Mouse (Mus musculus): ENCODE results near the gene N6amt1. TPM values are rescaled to one million over a fixed set of nuclear protein-coding genes. Genes with fewer than 3 reads are reported as not detected.

Gene N6amt1
- polyA plus RNA-seq, 1 experiment from 2014 or later = 22.5 TPM

DNA sequence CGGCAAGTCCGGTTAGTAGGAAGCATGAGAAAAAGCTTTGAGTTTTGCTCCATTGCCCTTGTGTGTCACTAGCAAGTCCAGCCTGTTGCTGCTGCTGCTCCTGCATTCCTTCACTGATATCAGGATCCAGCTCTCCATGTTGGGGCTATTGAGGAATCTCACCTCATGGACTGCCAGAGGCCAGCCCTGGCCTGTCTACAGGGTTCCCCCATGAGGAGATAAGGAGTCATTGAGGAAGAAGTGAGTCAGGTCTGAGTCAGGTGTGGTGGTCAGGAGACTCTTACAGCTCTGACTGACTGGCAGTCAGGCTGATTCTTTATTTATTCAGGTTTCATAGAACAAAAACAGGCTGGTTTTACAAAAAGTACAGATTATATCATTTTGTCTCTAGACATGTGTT, 5.9 kb upstream of the N6amt1 start:
- no peak overlapping the region for H3K4me3 ChIP-seq
- no peaks in the 10 kb centered on the region for H3K4me1 ChIP-seq (replicated peaks)
- 96% methylated on average over 2 of the region's 2 CpGs for WGBS
- H3K4me2 ChIP-seq = no peak overlapping the region
- no peaks in the 10 kb centered on the region for H3K36me3 ChIP-seq
- H3K27me3 ChIP-seq = peaks cover 5% of the 10 kb centered on the region; the same call in 1 of the 2 replicates
- no peak overlapping the region for H3K9ac ChIP-seq
- no peak for ATAC-seq (ENCODE audit: low FRiP score)
- 0 out of 2 replicates have a peak, but pooled peaks cover 5% of the 10 kb centered on the region for H3K9me3 ChIP-seq
- H3K27ac ChIP-seq = no peak overlapping the region

DNA sequence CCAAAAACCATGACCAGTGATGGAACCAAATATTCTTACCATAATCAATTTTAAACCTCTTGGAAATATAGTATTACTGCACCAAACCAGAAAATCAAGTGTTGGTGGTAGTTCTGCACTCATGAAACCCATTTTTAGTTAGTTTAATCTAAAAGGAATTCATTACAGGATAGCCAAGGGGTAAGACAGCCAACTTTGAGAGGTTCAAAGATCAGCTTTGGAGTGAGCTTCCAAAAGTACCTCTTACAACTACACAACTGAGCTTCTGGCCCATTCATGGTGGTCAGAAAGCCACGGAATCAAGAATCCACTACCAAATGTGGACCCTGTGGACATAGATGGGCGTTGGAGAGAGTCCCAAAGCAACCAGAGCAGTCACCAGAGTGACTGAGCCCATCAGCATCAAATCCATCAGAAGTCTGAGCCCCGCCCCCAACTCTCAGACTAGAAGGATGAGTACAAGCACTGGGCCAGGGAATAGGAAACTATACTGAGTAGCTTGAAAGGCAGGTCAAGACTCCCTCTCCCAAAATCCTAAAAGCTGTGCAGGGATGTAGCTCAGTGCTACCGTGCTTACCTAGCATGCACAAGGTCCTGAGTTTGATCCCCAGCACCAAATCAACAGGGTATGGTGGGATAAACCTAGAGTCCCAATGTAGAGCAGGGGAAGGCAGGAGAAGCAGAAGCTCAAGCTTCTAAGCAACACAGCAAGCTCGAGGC, 2.4 kb upstream of the N6amt1 start:
- H3K4me2 ChIP-seq = no peak overlapping the region
- H3K27ac ChIP-seq = no peak overlapping the region
- no peak overlapping the region for H3K9ac ChIP-seq
- H3K4me3 ChIP-seq = no peak overlapping the region
- H3K36me3 ChIP-seq = no peaks in the 10 kb centered on the region
- H3K27me3 ChIP-seq = peaks cover 5% of the 10 kb centered on the region; the same call in 1 of the 2 replicates
- 78% methylated on average over 5 of the region's 5 CpGs for WGBS
- H3K9me3 ChIP-seq = 0 out of 2 replicates have a peak, but pooled peaks cover 5% of the 10 kb centered on the region
- H3K4me1 ChIP-seq (replicated peaks) = no peaks in the 10 kb centered on the region; the same call in 1 of the 2 replicates
- no peak for ATAC-seq (ENCODE audit: low FRiP score)

DNA sequence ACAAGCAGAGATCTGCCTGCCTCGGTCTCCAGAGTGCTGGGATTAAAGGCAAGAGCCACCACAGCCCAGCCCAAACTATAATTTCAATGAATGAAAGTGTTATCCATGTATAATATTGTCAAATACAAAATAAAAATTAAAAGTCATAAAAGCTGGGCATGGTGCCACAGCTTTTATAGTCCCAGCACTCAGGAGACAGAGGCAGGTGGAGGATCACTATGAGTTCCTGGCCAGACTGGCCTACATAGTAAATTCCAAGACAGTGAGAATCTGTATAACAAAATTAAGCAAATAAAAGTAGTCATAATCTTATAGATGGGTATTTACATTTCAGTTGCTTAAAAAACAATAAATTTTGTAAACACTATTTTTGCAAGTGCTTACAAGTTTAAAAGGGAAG, 380 bp upstream of the N6amt1 start:
- H3K27ac ChIP-seq = no peak overlapping the region
- 0 out of 2 replicates have a peak, but pooled peaks cover 5% of the 10 kb centered on the region for H3K9me3 ChIP-seq
- WGBS = 100% methylated on average over 1 of the region's 1 CpGs
- H3K4me3 ChIP-seq = peak overlapping the region; percentile 65
- peaks cover 5% of the 10 kb centered on the region; the same call in 1 of the 2 replicates for H3K27me3 ChIP-seq
- peaks cover 16% of the 10 kb centered on the region for H3K36me3 ChIP-seq
- peak; percentile 27; the same call in 1 of the 2 replicates for ATAC-seq (ENCODE audit: low FRiP score)
- H3K4me2 ChIP-seq = peak overlapping the region; percentile 58
- H3K9ac ChIP-seq = no peak overlapping the region
- H3K4me1 ChIP-seq (replicated peaks) = no peaks in the 10 kb centered on the region; the same call in 1 of the 2 replicates

DNA sequence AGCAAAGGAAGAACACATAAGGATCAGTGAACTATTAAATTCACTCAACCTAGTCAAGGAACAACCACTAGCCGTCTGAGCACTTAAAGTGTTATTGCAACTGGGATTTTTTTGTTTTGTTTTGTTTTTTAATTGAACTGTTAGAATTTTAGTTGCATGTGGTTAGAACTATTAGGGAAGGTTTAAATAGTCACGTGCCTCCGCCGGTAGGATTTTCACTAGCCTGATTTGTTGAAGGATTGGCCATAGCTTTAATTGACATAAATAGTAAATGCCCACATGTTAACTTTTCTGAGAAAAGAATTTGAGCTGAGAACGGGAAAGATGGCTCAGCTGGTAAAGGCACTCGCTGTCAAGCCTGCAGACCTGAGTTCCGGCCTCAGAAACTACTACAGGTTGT, 763 bp downstream of the N6amt1 start:
- 85% methylated on average over 7 of the region's 7 CpGs for WGBS
- Histone ChIP-seq H3K27me3 (peaks cover 5% of the 10 kb centered on the region; the same call in 1 of the 2 replicates), H3K9ac (0 out of 2 replicates have a peak overlapping the region, but pooled peaks have one; percentile 76), H3K4me3 (peak overlapping the region; percentile 65), H3K4me2 (peak overlapping the region; percentile 58), H3K9me3 (0 out of 2 replicates have a peak, but pooled peaks cover 5% of the 10 kb centered on the region), H3K4me1 (replicated peaks) (no peaks in the 10 kb centered on the region; the same call in 1 of the 2 replicates), H3K27ac (peak overlapping the region; percentile 93; the same call in 1 of the 2 replicates), H3K36me3 (peaks cover 26% of the 10 kb centered on the region)
- peak; percentile 29 for ATAC-seq (ENCODE audit: low FRiP score)

DNA sequence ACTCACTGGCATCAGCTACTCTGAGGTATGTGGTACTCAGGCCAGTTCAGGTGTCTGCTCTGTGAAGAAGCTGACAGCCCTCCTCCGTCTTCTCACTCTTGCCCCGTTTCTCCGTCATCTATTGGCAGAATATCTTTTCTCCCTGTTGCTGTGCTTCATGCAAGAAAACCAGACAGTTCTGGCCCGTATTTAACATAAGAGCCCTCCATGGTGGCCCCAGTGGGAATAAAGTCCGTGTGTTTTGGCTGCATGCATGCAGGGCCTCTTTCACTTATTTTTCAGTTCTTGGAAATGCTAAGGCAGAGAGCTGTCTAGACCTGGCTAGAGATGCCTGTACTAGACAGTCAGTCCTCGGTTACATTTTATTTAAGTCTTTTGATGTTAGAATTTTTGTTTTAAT, 6.1 kb downstream of the N6amt1 start:
- ATAC-seq (ENCODE audit: low FRiP score) = no peak
- H3K36me3 ChIP-seq = peaks cover 61% of the 10 kb centered on the region

DNA sequence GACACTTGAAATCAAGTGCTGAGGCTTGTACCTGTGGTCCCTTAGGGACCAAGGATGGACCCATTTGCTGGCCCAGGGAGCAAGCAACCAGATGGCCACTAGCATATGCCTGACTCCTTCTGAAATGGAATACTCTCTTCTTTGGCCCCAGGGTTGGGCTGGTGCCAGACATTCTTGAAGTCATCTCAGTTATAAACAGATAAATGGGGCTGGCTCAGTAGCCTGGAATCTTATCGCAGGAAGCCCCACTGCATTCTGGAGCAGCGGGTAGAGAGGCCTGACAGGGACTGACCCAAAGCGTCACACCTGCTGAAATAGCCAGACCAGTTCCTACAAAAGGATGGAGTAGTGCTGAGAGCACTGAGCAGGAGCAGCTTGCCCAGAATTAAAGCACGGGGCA, 10.2 kb downstream of the N6amt1 start:
- Histone ChIP-seq H3K4me3 (no peak overlapping the region), H3K27ac (no peak overlapping the region), H3K4me1 (replicated peaks) (no peaks in the 10 kb centered on the region), H3K27me3 (no peaks in the 10 kb centered on the region), H3K9me3 (no peaks in the 10 kb centered on the region), H3K4me2 (no peak overlapping the region), H3K9ac (no peak overlapping the region), H3K36me3 (peaks cover 65% of the 10 kb centered on the region)
- ATAC-seq (ENCODE audit: low FRiP score) = no peak
- 92% methylated on average over 4 of the region's 4 CpGs for WGBS

More for the DNA sequence above, 6.1 kb downstream of the N6amt1 start:
- H3K4me3 ChIP-seq = no peak overlapping the region
- no peaks in the 10 kb centered on the region for H3K4me1 ChIP-seq (replicated peaks)
- H3K4me2 ChIP-seq = no peak overlapping the region
- 93% methylated on average over 6 of the region's 6 CpGs for WGBS
- H3K9ac ChIP-seq = no peak overlapping the region
- H3K27me3 ChIP-seq = no peaks in the 10 kb centered on the region
- no peaks in the 10 kb centered on the region for H3K9me3 ChIP-seq
- no peak overlapping the region for H3K27ac ChIP-seq

DNA sequence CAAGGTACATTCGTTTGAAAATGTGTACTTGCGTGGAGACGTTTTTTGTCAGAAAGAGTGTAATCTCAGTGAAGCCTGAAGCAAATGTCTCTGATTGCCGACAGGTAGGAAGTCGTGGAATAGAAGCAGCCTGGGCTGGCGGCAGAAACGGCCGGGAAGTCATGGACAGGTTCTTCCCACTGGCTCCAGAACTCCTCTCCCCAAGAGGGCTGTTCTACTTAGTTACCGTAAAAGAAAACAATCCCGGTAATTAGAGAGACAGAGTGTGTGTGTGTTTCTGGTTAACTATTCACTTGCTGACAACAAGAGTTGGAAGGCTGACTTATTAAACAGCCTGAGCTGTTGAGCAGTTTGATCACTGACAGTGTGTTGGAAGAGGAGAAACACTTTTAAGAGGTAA, 12.1 kb downstream of the N6amt1 start:
- Histone ChIP-seq H3K4me3 (no peak overlapping the region), H3K4me1 (replicated peaks) (no peaks in the 10 kb centered on the region)

DNA sequence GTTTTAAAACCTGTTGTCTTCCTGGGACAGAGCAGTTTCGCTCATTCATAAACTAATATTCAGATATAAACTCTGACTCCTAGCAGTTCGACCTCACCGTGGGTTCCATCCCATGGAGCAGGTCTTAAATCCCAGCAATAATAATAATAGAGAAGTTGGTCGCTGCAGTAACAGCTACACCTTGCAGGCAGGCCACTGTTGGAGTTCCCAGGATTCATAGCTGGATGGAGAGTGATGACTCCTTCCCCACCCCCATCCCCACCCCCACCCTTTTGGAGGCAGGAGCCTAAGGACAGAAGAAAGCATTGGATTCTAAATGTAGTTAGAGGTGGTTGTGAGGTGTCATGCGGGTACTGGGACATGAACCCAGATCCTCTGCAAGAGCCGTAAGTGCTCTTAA, 12.5 kb downstream of the N6amt1 start:
- peaks cover 55% of the 10 kb centered on the region for H3K36me3 ChIP-seq
- no peak overlapping the region for H3K4me3 ChIP-seq

More for the DNA sequence above, 12.1 kb downstream of the N6amt1 start:
- H3K27ac ChIP-seq = no peak overlapping the region
- no peaks in the 10 kb centered on the region for H3K9me3 ChIP-seq
- peaks cover 55% of the 10 kb centered on the region for H3K36me3 ChIP-seq
- no peak for ATAC-seq (ENCODE audit: low FRiP score)
- H3K27me3 ChIP-seq = no peaks in the 10 kb centered on the region
- no peak overlapping the region for H3K4me2 ChIP-seq
- 81% methylated on average over 10 of the region's 10 CpGs for WGBS
- no peak overlapping the region for H3K9ac ChIP-seq

DNA sequence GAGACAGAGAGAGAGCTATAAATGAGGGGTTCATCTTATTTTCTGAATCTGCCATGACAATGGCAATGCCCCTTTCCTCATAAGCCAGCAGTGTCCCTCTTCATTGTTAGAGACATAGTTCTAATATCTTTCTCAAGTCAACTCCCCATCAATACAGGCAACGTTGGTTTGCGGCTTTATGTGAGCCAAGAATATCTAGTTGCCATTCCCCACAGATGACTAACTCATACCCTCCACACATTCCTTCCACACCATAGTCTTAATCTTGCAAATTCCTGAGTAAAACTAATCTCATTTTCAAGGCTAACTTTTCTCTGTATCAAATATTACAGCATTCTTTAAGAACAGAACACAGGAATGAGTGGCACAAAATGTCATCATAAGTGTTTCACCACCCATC, 29.0 kb downstream of the N6amt1 start:
- Histone ChIP-seq H3K4me2 (no peak overlapping the region), H3K27ac (no peak overlapping the region), H3K9me3 (no peaks in the 10 kb centered on the region), H3K27me3 (no peaks in the 10 kb centered on the region), H3K4me1 (replicated peaks) (no peaks in the 10 kb centered on the region), H3K4me3 (no peak overlapping the region), H3K9ac (no peak overlapping the region), H3K36me3 (peaks cover 83% of the 10 kb centered on the region)
- ATAC-seq (ENCODE audit: low FRiP score) = no peak
- WGBS = 95% methylated on average over 2 of the region's 2 CpGs

More for the DNA sequence above, 12.5 kb downstream of the N6amt1 start:
- Histone ChIP-seq H3K27me3 (no peaks in the 10 kb centered on the region), H3K4me1 (replicated peaks) (no peaks in the 10 kb centered on the region), H3K9me3 (no peaks in the 10 kb centered on the region), H3K4me2 (no peak overlapping the region), H3K9ac (no peak overlapping the region), H3K27ac (no peak overlapping the region)
- 92% methylated on average over 6 of the region's 6 CpGs for WGBS
- no peak for ATAC-seq (ENCODE audit: low FRiP score)

DNA sequence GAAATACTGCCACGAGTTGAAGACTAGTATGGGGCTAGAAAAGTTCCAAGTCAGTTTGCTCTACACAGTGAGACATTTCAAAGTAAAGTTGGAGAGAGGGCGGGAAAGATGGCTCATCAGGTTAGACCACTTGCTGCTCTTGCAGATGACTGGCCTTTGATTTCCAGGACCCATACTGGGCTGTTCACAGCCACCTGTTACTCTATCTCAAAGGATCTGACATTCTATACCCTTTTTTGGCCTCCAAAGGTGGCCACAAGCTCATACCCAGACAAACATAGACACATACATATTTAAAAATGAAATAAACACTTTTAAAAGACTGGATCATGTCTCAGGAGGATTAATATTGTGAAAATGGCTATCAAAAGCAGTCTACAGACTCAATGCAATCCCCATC, 30.4 kb downstream of the N6amt1 start:
- Histone ChIP-seq H3K9me3 (no peaks in the 10 kb centered on the region), H3K4me1 (replicated peaks) (no peaks in the 10 kb centered on the region), H3K27ac (no peak overlapping the region), H3K36me3 (peaks cover 86% of the 10 kb centered on the region), H3K9ac (no peak overlapping the region), H3K27me3 (no peaks in the 10 kb centered on the region), H3K4me2 (no peak overlapping the region), H3K4me3 (no peak overlapping the region)
- WGBS = 86% methylated on average over 2 of the region's 2 CpGs
- ATAC-seq (ENCODE audit: low FRiP score) = no peak

DNA sequence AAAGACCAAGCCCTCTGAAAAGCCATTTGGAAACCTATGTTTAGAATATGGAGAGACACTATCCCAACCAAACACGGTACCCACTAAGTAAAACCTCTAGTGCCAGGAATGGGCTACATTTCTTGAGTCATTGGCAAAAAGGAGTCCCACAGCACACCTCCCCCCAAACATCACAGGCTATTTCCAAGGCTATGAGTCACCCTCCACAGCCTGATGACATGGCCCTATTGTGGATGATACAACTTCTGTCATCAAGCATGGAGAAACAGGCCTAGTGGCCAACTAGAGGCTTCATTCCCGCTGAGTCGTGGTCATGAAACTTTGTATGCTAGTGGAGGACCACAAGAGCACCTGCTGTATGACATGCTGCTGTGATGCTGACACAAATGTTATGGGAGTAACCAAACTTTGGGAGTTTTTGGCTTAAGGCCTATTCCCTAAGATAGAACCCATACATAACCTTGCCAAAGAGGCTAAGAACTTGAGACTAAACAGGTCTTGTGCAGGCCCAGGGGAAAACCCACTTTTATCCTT, 33.5 kb downstream of the N6amt1 start:
- WGBS = 95% methylated on average over 3 of the region's 3 CpGs
- Histone ChIP-seq H3K9ac (no peak overlapping the region), H3K4me3 (no peak overlapping the region), H3K4me1 (replicated peaks) (no peaks in the 10 kb centered on the region), H3K9me3 (no peaks in the 10 kb centered on the region), H3K27ac (no peak overlapping the region), H3K4me2 (no peak overlapping the region), H3K36me3 (peaks cover 63% of the 10 kb centered on the region), H3K27me3 (no peaks in the 10 kb centered on the region)
- no peak for ATAC-seq (ENCODE audit: low FRiP score)

DNA sequence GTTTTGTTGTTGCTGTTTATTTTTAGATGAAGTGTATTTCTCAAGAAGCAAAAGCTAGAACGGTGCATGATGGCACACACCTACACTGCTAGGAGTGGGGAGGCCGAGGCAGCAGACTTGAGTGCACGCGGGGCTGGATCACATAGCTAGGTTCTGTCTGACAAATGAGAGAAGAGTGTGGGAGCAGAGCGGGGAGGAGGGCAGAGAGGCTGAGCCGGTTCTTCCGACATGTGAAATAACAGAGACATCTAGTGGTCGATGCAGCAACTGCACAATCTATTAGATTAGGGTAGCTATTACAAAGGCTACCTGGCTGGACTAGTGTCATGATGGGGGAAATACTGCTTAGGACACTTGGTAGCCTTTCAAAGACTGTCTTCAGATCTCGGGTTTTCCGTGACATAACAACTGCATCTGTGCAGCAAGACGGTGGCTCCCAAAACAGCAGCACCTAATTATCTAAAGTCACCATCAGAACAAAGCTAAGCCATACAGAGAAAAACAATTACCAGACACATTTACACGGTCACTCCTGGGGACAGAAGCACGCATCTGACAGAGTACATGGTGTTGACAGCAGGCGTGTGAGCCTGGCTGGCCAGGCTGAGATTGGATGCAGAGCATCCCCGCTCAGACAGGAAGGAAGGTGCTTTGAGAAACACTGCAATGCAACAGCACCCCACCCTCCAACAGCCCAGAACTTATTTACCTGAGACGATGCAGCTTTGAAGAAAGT, 40.0 kb downstream of the N6amt1 start:
- Histone ChIP-seq H3K4me3 (no peak overlapping the region), H3K36me3 (peaks cover 63% of the 10 kb centered on the region), H3K9me3 (no peaks in the 10 kb centered on the region), H3K4me1 (replicated peaks) (no peaks in the 10 kb centered on the region), H3K27me3 (no peaks in the 10 kb centered on the region), H3K27ac (no peak overlapping the region), H3K4me2 (no peak overlapping the region), H3K9ac (no peak overlapping the region)
- 55% methylated on average over 16 of the region's 16 CpGs for WGBS
- peak; percentile 84 for ATAC-seq (ENCODE audit: low FRiP score)

Measured in hindbrain, embryonic 13.5 days (tissue).